Mouse (Mus musculus): Measurements from ENCODE around the gene Zfp882. TPM values are rescaled to one million over a fixed set of nuclear protein-coding genes. Genes with fewer than 3 reads are reported as not detected.
"Not testable (repeated sequence)": the region's sequence is repeated elsewhere in the genome, so short reads cannot be mapped to it uniquely, and the experiment has no call there.

Gene Zfp882
- polyA plus RNA-seq, 1 experiment from 2014 or later = 6.0 TPM

GRCm38 (mm10) chr8:71950482-71951221 lies 42.2 kb downstream of the Zfp882 start, which contains the start of gene Zfp961:
Zfp961 (plus strand) TSS chr8:71951038.
- WGBS = 3% methylated on average over 34 of the region's 34 CpGs
- H3K4me3 ChIP-seq (ENCODE audit: low read length) = peak within 1 kb of the TSS; percentile 73
- peaks cover 11% of the 10 kb centered on the region; the same call in 1 of the 2 replicates for H3K4me1 ChIP-seq (replicated peaks; ENCODE audit: control insufficient read depth, insufficient read depth, low read length)
- peak within 1 kb of the TSS; percentile 74 for H3K27ac ChIP-seq (ENCODE audit: low read length)
- peaks cover 5% of the 10 kb centered on the region; the same call in 1 of the 2 replicates for H3K9me3 ChIP-seq (ENCODE audit: control insufficient read depth, low read length)
- peaks cover 9% of the 10 kb centered on the region for H3K36me3 ChIP-seq (ENCODE audit: control insufficient read depth, insufficient read depth, low read length)
- H3K27me3 ChIP-seq (ENCODE audit: control insufficient read depth, insufficient read depth, low read depth, low read length) = no peaks in the 10 kb centered on the region
- peak within 1 kb of the TSS; percentile 86 for H3K4me2 ChIP-seq (ENCODE audit: low read depth, low read length)
- peak within 1 kb of the TSS; percentile 83 for H3K9ac ChIP-seq (ENCODE audit: low read length)
- ATAC-seq (ENCODE audit: low read depth) = peak; percentile 100

- peak overlapping the region; percentile 73 for H3K4me3 ChIP-seq (ENCODE audit: low read length)
- peaks cover 5% of the 10 kb centered on the region; the same call in 1 of the 2 replicates for H3K9me3 ChIP-seq (ENCODE audit: control insufficient read depth, low read length)
- peaks cover 9% of the 10 kb centered on the region for H3K36me3 ChIP-seq (ENCODE audit: control insufficient read depth, insufficient read depth, low read length)
- peak overlapping the region; percentile 9; the same call in 1 of the 2 replicates for H3K27ac ChIP-seq (ENCODE audit: low read length)
- peaks cover 11% of the 10 kb centered on the region; the same call in 1 of the 2 replicates for H3K4me1 ChIP-seq (replicated peaks; ENCODE audit: control insufficient read depth, insufficient read depth, low read length)
- H3K4me2 ChIP-seq (ENCODE audit: low read depth, low read length) = peak overlapping the region; percentile 54
- 21% methylated on average over 13 of the region's 14 CpGs for WGBS
- H3K9ac ChIP-seq (ENCODE audit: low read length) = peak overlapping the region; percentile 83
- no peak for ATAC-seq (ENCODE audit: low read depth)
- H3K27me3 ChIP-seq (ENCODE audit: control insufficient read depth, insufficient read depth, low read depth, low read length) = no peaks in the 10 kb centered on the region
Observed at GRCm38 (mm10) chr8:71951436-71952161, 43.2 kb downstream of the Zfp882 start.

- no peak overlapping the region for H3K27ac ChIP-seq (ENCODE audit: low read length)
- WGBS = 83% methylated on average over 1 of the region's 1 CpGs
Observed at GRCm38 (mm10) chr8:71952489-71952888, 44.1 kb downstream of the Zfp882 start.

GRCm38 (mm10) chr8:71952961-71953700 lies 44.7 kb downstream of the Zfp882 start:
- WGBS = 93% methylated on average over 16 of the region's 16 CpGs
- not testable (repeated sequence) for ATAC-seq (ENCODE audit: low read depth); H3K27me3 ChIP-seq (ENCODE audit: control insufficient read depth, insufficient read depth, low read depth, low read length); H3K9ac ChIP-seq (ENCODE audit: low read length); H3K4me3 ChIP-seq (ENCODE audit: low read length); H3K36me3 ChIP-seq (ENCODE audit: control insufficient read depth, insufficient read depth, low read length); H3K27ac ChIP-seq (ENCODE audit: low read length); H3K9me3 ChIP-seq (ENCODE audit: control insufficient read depth, low read length); H3K4me2 ChIP-seq (ENCODE audit: low read depth, low read length)
- H3K4me1 ChIP-seq (replicated peaks; ENCODE audit: control insufficient read depth, insufficient read depth, low read length) = peaks cover 11% of the 10 kb centered on the region; the same call in 1 of the 2 replicates

More at GRCm38 (mm10) chr8:71952489-71952888, 44.1 kb downstream of the Zfp882 start:
- Histone ChIP-seq H3K4me3 (ENCODE audit: low read length) (no peak overlapping the region), H3K27me3 (ENCODE audit: control insufficient read depth, insufficient read depth, low read depth, low read length) (no peaks in the 10 kb centered on the region), H3K9me3 (ENCODE audit: control insufficient read depth, low read length) (peaks cover 5% of the 10 kb centered on the region; the same call in 1 of the 2 replicates), H3K4me1 (replicated peaks; ENCODE audit: control insufficient read depth, insufficient read depth, low read length) (peaks cover 11% of the 10 kb centered on the region; the same call in 1 of the 2 replicates), H3K36me3 (ENCODE audit: control insufficient read depth, insufficient read depth, low read length) (peaks cover 9% of the 10 kb centered on the region), H3K4me2 (ENCODE audit: low read depth, low read length) (peak overlapping the region; percentile 54), H3K9ac (ENCODE audit: low read length) (peak overlapping the region; percentile 83; the same call in 1 of the 2 replicates)
- ATAC-seq (ENCODE audit: low read depth) = no peak

GRCm38 (mm10) chr8:71954666-71955065 lies 46.3 kb downstream of the Zfp882 start:
- 93% methylated on average over 9 of the region's 9 CpGs for WGBS
- Histone ChIP-seq H3K4me2 (ENCODE audit: low read depth, low read length) (no peak overlapping the region), H3K9me3 (ENCODE audit: control insufficient read depth, low read length) (peaks cover 5% of the 10 kb centered on the region; the same call in 1 of the 2 replicates), H3K4me1 (replicated peaks; ENCODE audit: control insufficient read depth, insufficient read depth, low read length) (peaks cover 11% of the 10 kb centered on the region; the same call in 1 of the 2 replicates), H3K4me3 (ENCODE audit: low read length) (no peak overlapping the region), H3K36me3 (ENCODE audit: control insufficient read depth, insufficient read depth, low read length) (peaks cover 9% of the 10 kb centered on the region), H3K27ac (ENCODE audit: low read length) (no peak overlapping the region), H3K9ac (ENCODE audit: low read length) (no peak overlapping the region), H3K27me3 (ENCODE audit: control insufficient read depth, insufficient read depth, low read depth, low read length) (no peaks in the 10 kb centered on the region)
- no peak for ATAC-seq (ENCODE audit: low read depth)

GRCm38 (mm10) chr8:71960483-71960882 lies 52.1 kb downstream of the Zfp882 start:
- H3K27me3 ChIP-seq (ENCODE audit: control insufficient read depth, insufficient read depth, low read depth, low read length) = no peaks in the 10 kb centered on the region
- H3K4me2 ChIP-seq (ENCODE audit: low read depth, low read length) = no peak overlapping the region
- no peak overlapping the region for H3K4me3 ChIP-seq (ENCODE audit: low read length)
- peaks cover 5% of the 10 kb centered on the region for H3K36me3 ChIP-seq (ENCODE audit: control insufficient read depth, insufficient read depth, low read length)
- ATAC-seq (ENCODE audit: low read depth) = no peak
- no peaks in the 10 kb centered on the region for H3K4me1 ChIP-seq (replicated peaks; ENCODE audit: control insufficient read depth, insufficient read depth, low read length)
- no peak overlapping the region for H3K27ac ChIP-seq (ENCODE audit: low read length)
- H3K9me3 ChIP-seq (ENCODE audit: control insufficient read depth, low read length) = no peaks in the 10 kb centered on the region; the same call in 1 of the 2 replicates
- H3K9ac ChIP-seq (ENCODE audit: low read length) = no peak overlapping the region

- Histone ChIP-seq H3K27ac (ENCODE audit: low read length) (no peak overlapping the region), H3K4me2 (ENCODE audit: low read depth, low read length) (no peak overlapping the region), H3K36me3 (ENCODE audit: control insufficient read depth, insufficient read depth, low read length) (peaks cover 16% of the 10 kb centered on the region), H3K9me3 (ENCODE audit: control insufficient read depth, low read length) (peaks cover 2% of the 10 kb centered on the region; the same call in 1 of the 2 replicates), H3K4me3 (ENCODE audit: low read length) (no peak overlapping the region), H3K9ac (ENCODE audit: low read length) (no peak overlapping the region), H3K27me3 (ENCODE audit: control insufficient read depth, insufficient read depth, low read depth, low read length) (no peaks in the 10 kb centered on the region), H3K4me1 (replicated peaks; ENCODE audit: control insufficient read depth, insufficient read depth, low read length) (no peaks in the 10 kb centered on the region)
- WGBS = 85% methylated on average over 5 of the region's 5 CpGs
- ATAC-seq (ENCODE audit: low read depth) = no peak
Observed at GRCm38 (mm10) chr8:71961796-71962195, 53.4 kb downstream of the Zfp882 start.

- no peak for ATAC-seq (ENCODE audit: low read depth)
- Histone ChIP-seq H3K27ac (ENCODE audit: low read length) (no peak overlapping the region), H3K27me3 (ENCODE audit: control insufficient read depth, insufficient read depth, low read depth, low read length) (no peaks in the 10 kb centered on the region), H3K9me3 (ENCODE audit: control insufficient read depth, low read length) (peaks cover 2% of the 10 kb centered on the region; the same call in 1 of the 2 replicates), H3K36me3 (ENCODE audit: control insufficient read depth, insufficient read depth, low read length) (peaks cover 33% of the 10 kb centered on the region), H3K4me3 (ENCODE audit: low read length) (no peak overlapping the region), H3K4me2 (ENCODE audit: low read depth, low read length) (no peak overlapping the region), H3K4me1 (replicated peaks; ENCODE audit: control insufficient read depth, insufficient read depth, low read length) (no peaks in the 10 kb centered on the region), H3K9ac (ENCODE audit: low read length) (no peak overlapping the region)
- 81% methylated on average over 3 of the region's 3 CpGs for WGBS
Observed at GRCm38 (mm10) chr8:71964051-71964450, 55.6 kb downstream of the Zfp882 start.
